Mouse (Mus musculus) limb, embryonic 14.5 days (tissue): ENCODE results near the gene Hcfc1r1. TPM values are rescaled to one million over a fixed set of nuclear protein-coding genes. Genes with fewer than 3 reads are reported as not detected.
A peak's percentile ranks its signal among the peaks of the same experiment; 100 is the strongest.

Source experiments
- ATAC-seq: fragments of 200-750 bp; cut with Nextera tagmentation; 2 replicates; pipeline ENCODE4 v1.8.0; 2017; ENCODE audit warnings: low read depth, moderate number of reproducible peaks, moderate TSS enrichment; ENCODE audit not compliant: low FRiP score
- DNase-seq: peaks from one replicate; pipeline ENCODE4 v3.0.0-alpha.2; 2015; ENCODE audit warnings: low spot score
- H3K27ac ChIP-seq: fragments of 300-500 bp; sonication (generic); replicated peaks from 2 replicates; pipeline ENCODE4 v1.5.1; 2014; ENCODE audit warnings: low read depth, mild to moderate bottlenecking, low read length, moderate library complexity, mixed read lengths
- H3K27me3 ChIP-seq: fragments of 300-500 bp; sonication (generic); 2 replicates; pipeline ENCODE4 v1.6.1; 2014; ENCODE audit warnings: low read length, mixed read lengths; ENCODE audit not compliant: control insufficient read depth, insufficient read depth
- H3K36me3 ChIP-seq: fragments of 300-500 bp; sonication (generic); 2 replicates; pipeline ENCODE4 v1.6.1; 2014; ENCODE audit warnings: mild to moderate bottlenecking, low read length, moderate library complexity, mixed read lengths; ENCODE audit not compliant: control insufficient read depth, insufficient read depth
- H3K4me1 ChIP-seq: fragments of 300-500 bp; sonication (generic); 2 replicates; pipeline ENCODE4 v1.6.1; 2014; ENCODE audit warnings: antibody characterized with exemption, low read length, mixed read lengths; ENCODE audit not compliant: control insufficient read depth, insufficient read depth
- H3K4me2 ChIP-seq: fragments of 300-500 bp; sonication (generic); replicated peaks from 2 replicates; pipeline ENCODE4 v1.6.1; 2014; ENCODE audit warnings: low read depth, mild to moderate bottlenecking, low read length, moderate library complexity; ENCODE audit not compliant: severe bottlenecking
- H3K4me3 ChIP-seq: fragments of 300-500 bp; sonication (generic); replicated peaks from 2 replicates; pipeline ENCODE4 v1.5.1; 2014; ENCODE audit warnings: low read length
- H3K9ac ChIP-seq: fragments of 300-500 bp; sonication (generic); 2 replicates; pipeline ENCODE4 v1.6.1; 2014; ENCODE audit warnings: mild to moderate bottlenecking, low read depth, low read length, moderate library complexity; ENCODE audit not compliant: severe bottlenecking
- H3K9me3 ChIP-seq: fragments of 300-500 bp; sonication (generic); 2 replicates; pipeline ENCODE4 v1.6.1; 2016; ENCODE audit warnings: low read length; ENCODE audit not compliant: control insufficient read depth
- POLR2A ChIP-seq: fragments of 200-500 bp; IDR thresholded peaks from 2 replicates; pipeline ENCODE4 v1.8.0; 2012; ENCODE audit warnings: inconsistent platforms, mild to moderate bottlenecking, moderate library complexity, borderline replicate concordance; ENCODE audit not compliant: insufficient read depth, insufficient read length; ENCODE audit errors: extremely low read depth
- WGBS: fragments of 180-500 bp; shearing (Covaris S2); extraction: QIAGEN DNeasy Blood & Tissue Kit; methylation state at CpG from one replicate; pipeline ENCODE4 v1.1.7; 2014; 5-methylcytosine and 5-hydroxymethylcytosine counted together
- polyA plus RNA-seq, 2 experiments: library from polyadenylated mRNA; depleted of rRNA in 1 of 2; stranded (reverse) in 1 of 2; unstranded in 1 of 2; fragments of >200 nt; fragmentation: Nextera tagmentation in 1 of 2; extraction: Ambion mirVana in 1 of 2; gene quantifications; 2 replicates each; pipeline versions ENCODE4 v1.2.1 to v1.2.3; 2012 to 2014

The Hcfc1r1 gene
- polyA plus RNA-seq, 2 experiments = 63.4 to 85.3 TPM

DNA sequence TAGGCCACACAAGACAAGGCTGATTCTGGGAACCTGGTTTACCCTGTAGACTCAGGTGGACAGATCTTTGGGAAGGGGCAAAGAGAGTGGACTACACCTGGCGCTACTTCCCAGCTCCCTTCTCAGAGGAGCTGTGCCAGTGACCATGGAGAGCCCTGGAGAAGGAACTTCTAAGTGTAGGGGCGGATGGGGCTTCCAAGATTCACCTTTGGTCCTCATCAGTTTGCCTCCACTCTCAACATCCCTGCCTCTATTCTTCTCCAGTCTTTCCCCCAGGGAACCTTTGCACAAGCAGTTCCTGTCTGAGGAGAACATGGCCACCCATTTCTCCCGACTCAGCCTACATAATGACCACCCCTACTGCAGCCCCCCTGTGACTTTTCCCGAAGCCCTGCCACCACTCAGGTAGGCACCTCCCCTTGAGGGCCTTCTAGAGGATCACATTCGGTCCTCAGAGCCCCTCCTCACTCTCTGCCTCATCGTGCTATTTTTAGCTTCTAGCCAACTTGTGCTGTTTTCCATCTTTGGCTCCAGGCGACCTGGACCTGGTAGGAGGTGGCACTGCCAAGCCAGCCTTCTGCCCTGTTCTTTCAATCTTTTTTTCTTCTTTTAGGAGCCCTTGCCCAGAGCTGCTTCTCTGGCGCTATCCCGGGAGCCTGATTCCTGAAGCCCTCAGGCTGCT, 1.0 kb downstream of the Hcfc1r1 start:
- WGBS = 34% methylated on average over 8 of the region's 9 CpGs

DNA sequence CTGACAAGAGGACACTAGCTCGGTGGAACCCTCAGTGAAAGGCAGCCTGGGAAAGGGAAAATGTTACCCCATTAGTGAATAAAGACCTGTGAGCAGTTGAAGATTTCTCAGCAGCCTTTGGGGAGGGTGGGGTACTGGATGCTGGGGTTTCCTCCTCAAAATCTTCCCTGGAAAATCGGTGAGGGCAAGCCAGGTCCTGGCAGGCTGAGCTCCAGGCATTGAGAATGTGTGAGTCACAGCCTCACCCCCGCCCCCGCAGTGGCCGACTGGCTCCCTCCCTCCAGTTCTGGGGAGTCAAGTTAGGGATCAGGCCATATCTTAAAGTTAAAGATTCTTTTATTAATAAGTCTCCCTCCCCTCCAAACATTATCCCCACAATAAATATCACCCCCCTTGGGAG, 1.7 kb downstream of the Hcfc1r1 start:
- Histone ChIP-seq H3K36me3 (peaks cover 4% of the 10 kb centered on the region), H3K27me3 (peaks cover 23% of the 10 kb centered on the region), H3K4me1 (peaks cover 39% of the 10 kb centered on the region), H3K9me3 (no peaks in the 10 kb centered on the region), H3K4me3 (peak overlapping the region; percentile 62; the same call in 1 of the 2 replicates), H3K4me2 (peak overlapping the region; percentile 96), H3K27ac (0 out of 2 replicates have a peak overlapping the region, but pooled peaks have one; percentile 5), H3K9ac (no peak overlapping the region)
- no peak for TF ChIP-seq POLR2A
- ATAC-seq (no peak), DNase-seq (no peak)
- 22% methylated on average over 5 of the region's 5 CpGs for WGBS

More for the DNA sequence above, 1.0 kb downstream of the Hcfc1r1 start:
- Histone ChIP-seq H3K27ac (no peak overlapping the region; the same call in 1 of the 2 replicates), H3K4me1 (peaks cover 36% of the 10 kb centered on the region), H3K9ac (peak overlapping the region; percentile 60), H3K4me2 (peak overlapping the region; percentile 96), H3K4me3 (peak overlapping the region; percentile 62), H3K36me3 (peaks cover 11% of the 10 kb centered on the region), H3K9me3 (no peaks in the 10 kb centered on the region), H3K27me3 (peaks cover 16% of the 10 kb centered on the region)
- DNase-seq (no peak), ATAC-seq (no peak)
- TF ChIP-seq POLR2A = no peak

DNA sequence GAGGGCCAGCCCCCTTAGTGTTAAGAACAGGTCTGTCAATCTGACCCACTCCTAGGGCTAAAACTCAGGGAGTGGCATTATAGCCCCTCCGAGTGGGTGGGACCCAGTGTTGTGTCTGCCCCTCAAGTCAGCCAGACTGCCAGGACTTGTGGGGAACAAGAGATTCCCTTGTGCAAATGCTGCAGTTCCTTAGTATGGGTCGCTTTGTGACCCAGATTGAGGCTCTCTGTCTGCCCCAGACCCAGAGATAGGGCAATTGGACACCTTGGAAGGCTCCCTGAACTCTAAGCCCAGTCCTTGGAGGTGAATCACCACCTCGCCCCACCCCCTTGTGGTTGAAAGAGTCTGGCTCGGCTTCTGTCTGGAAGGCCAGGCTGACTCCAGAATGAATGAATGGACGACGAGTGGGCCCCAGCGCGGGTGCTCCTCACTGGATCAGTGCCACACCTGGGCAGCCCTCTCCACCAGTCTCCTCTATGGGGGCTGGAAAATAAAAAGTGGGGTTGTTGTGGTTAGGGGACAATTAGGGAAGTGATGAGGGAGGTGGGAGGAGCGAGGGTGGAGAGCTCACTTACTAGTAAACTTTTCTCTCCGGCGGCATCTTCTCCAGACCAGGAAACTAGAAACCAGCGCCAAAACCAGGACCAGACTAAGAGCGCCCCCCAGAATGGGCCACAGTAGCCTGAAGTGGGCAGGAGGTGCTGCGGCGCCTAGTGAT, 2.3 kb downstream of the Hcfc1r1 start:
- ATAC-seq = no peak
- WGBS = 10% methylated on average over 15 of the region's 15 CpGs
- Histone ChIP-seq H3K27me3 (peaks cover 28% of the 10 kb centered on the region), H3K36me3 (no peaks in the 10 kb centered on the region), H3K27ac (no peak overlapping the region), H3K9ac (peak overlapping the region; percentile 7; the same call in 1 of the 2 replicates), H3K9me3 (no peaks in the 10 kb centered on the region), H3K4me1 (peaks cover 39% of the 10 kb centered on the region), H3K4me2 (peak overlapping the region; percentile 96), H3K4me3 (peak overlapping the region; percentile 62)
- DNase-seq = peak; percentile 34
- no peak for TF ChIP-seq POLR2A

DNA sequence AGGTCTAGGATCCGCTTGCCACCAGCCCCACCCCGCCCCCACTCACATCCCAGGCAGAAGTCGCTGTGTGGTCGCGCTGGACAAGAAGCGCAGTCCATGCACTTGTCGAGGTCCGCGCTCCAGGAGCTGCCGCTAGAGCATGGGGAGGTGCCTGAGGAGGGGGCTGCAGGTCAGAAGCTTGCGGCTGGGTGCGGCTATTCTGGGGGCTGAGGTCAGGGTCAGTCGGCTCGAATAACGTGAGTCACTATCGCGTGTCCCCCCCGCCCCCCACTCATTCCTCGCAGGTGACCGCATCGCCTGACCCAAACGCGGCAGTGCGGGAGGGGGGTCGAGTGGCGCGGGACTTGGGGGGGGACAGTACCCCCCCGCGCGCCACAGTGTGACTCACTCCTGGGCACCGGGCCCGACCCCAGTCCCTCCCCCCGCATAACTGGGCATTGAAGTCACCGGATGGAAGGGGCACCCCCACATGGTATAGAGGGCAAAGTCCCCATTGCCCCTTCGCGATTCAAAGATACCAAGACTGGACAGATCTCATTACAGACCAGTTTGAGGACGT, 3.2 kb downstream of the Hcfc1r1 start:
- no peak overlapping the region for H3K27ac ChIP-seq
- no peaks in the 10 kb centered on the region for H3K9me3 ChIP-seq
- ATAC-seq (no peak), DNase-seq (no peak)
- under 1% methylated on average over 31 of the region's 37 CpGs for WGBS
- peaks cover 37% of the 10 kb centered on the region for H3K27me3 ChIP-seq
- H3K4me3 ChIP-seq = peak overlapping the region; percentile 62
- no peak for TF ChIP-seq POLR2A
- peak overlapping the region; percentile 96 for H3K4me2 ChIP-seq
- peaks cover 39% of the 10 kb centered on the region for H3K4me1 ChIP-seq
- H3K9ac ChIP-seq = peak overlapping the region; percentile 55
- no peaks in the 10 kb centered on the region for H3K36me3 ChIP-seq

DNA sequence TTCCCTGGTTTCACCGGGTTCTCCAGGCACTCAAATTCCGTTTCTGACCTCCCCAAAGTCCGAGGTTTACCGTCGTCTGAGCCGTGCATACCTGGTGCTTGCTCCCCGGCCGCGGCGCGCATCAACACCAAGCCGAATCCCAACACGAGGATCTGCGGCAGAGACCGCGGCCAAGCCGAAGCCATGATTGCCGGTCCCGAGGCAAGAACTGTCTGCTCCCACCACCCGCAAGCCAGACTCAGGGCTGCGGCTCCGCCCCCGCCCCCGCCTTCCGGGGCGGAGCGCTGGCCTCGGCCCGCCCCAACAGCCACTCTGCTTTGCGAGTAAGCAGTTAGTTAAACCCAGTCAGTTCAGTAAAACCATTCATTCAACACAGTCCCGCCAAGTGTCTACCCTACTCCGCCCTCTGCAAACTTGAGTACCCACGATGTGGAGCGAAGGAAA, 3.9 kb downstream of the Hcfc1r1 start, which contains the start of gene Tnfrsf12a:
TSS of gene Tnfrsf12a (minus strand) at position 233 of the 444 bp plus-strand sequence.
- peaks cover 39% of the 10 kb centered on the region for H3K4me1 ChIP-seq
- peak within 1 kb of the TSS; percentile 96 for H3K4me2 ChIP-seq
- H3K36me3 ChIP-seq = no peaks in the 10 kb centered on the region
- TF ChIP-seq POLR2A = peak; percentile 85; the same call in 1 of the 2 replicates
- peak within 1 kb of the TSS; percentile 62 for H3K4me3 ChIP-seq
- peak; percentile 49 for ATAC-seq
- H3K27me3 ChIP-seq = peaks cover 43% of the 10 kb centered on the region
- DNase-seq = peak; percentile 84
- H3K9me3 ChIP-seq = no peaks in the 10 kb centered on the region
- 1% methylated on average over 34 of the region's 34 CpGs for WGBS
- H3K9ac ChIP-seq = peak within 1 kb of the TSS; percentile 55
- peak within 1 kb of the TSS; percentile 52; the same call in 1 of the 2 replicates for H3K27ac ChIP-seq
